Mouse (Mus musculus): Measurements from ENCODE around the gene Sec24a. TPM values are rescaled to one million over a fixed set of nuclear protein-coding genes. Genes with fewer than 3 reads are reported as not detected.
"Not testable (repeated sequence)": the region's sequence is repeated elsewhere in the genome, so short reads cannot be mapped to it uniquely, and the experiment has no call there.

The Sec24a gene
- polyA plus RNA-seq, 1 experiment from 2014 or later, result 15.9 TPM

DNA sequence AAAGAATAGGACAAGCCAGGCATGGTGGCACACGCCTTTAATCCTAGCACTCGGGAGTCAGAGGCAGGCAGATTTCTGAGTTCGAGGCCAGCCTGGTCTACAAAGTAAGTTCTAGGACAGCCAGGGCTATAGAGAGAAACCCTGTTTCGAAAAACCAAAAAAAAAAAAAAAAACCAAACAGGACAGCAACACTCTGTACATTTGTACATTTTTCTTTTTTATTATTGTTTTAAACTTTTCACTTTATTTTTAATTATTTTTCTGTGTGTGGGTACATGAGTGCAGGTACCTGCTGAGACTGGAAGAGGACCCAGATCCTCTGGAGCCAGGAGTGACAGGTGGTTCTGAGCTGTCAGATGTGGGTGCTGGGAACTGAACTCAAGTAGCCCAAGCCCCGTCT lies 88.0 kb downstream of the Sec24a start:
- Histone ChIP-seq H3K4me3 (no peak overlapping the region), H3K27ac (no peak overlapping the region), H3K4me2 (replicated peaks) (no peak overlapping the region), H3K9me3 (no peaks in the 10 kb centered on the region), H3K36me3 (no peaks in the 10 kb centered on the region), H3K4me1 (no peaks in the 10 kb centered on the region), H3K27me3 (replicated peaks) (no peaks in the 10 kb centered on the region), H3K9ac (no peak overlapping the region)
- 73% methylated on average over 5 of the region's 5 CpGs for WGBS
- ATAC-seq (ENCODE audit: low FRiP score, low read depth), result no peak

DNA sequence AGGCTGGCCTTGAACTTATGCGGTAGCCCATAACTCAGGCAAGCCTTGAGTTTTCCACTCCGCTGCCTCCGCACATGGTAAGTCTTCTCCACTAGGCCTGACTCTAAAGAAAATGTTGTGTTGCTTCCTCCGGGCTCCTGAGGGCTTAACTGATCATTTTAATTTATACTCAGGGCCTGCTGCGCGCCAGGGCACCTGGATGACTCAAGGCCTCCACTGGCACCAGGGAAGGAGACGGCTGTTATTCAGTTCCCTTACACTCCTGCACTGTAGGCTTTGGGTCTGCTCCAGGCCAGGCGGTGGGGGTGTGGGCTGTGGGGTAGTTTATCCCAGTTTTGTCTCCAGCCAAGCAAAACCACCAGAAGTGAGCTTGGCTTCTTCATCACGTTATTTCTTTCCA lies 90.1 kb downstream of the Sec24a start:
- H3K9me3 ChIP-seq, result no peaks in the 10 kb centered on the region
- H3K4me3 ChIP-seq, result no peak overlapping the region
- no peaks in the 10 kb centered on the region for H3K4me1 ChIP-seq
- H3K27ac ChIP-seq, result no peak overlapping the region
- no peaks in the 10 kb centered on the region for H3K27me3 ChIP-seq (replicated peaks)
- H3K4me2 ChIP-seq (replicated peaks), result no peak overlapping the region
- no peaks in the 10 kb centered on the region for H3K36me3 ChIP-seq
- WGBS, result 83% methylated on average over 9 of the region's 9 CpGs
- H3K9ac ChIP-seq, result no peak overlapping the region
- ATAC-seq (ENCODE audit: low FRiP score, low read depth), result no peak

DNA sequence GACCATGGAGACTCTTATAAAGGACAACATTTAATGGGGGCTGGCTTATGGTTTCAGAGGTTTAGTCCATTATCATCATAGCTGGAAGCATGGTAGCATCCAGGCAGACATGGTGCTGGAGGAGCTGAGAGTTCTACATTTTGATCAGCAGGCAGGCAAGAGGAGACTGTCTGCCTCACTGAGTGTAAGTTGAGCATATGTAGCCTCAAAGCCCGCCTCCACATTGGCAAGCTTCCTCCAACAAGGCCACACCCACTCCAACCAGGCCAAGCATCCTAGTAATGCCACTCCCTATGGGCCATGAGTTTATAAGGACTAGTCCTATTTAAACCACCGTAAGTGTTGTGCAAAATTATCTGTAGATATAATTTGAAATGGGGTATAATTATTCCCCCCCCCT lies 92.1 kb downstream of the Sec24a start:
- Histone ChIP-seq H3K4me1 (no peaks in the 10 kb centered on the region), H3K4me3 (no peak overlapping the region), H3K36me3 (no peaks in the 10 kb centered on the region), H3K9ac (no peak overlapping the region), H3K9me3 (no peaks in the 10 kb centered on the region), H3K27me3 (replicated peaks) (no peaks in the 10 kb centered on the region), H3K27ac (no peak overlapping the region), H3K4me2 (replicated peaks) (no peak overlapping the region)
- WGBS, result 78% methylated on average over 2 of the region's 2 CpGs
- no peak for ATAC-seq (ENCODE audit: low FRiP score, low read depth)

DNA sequence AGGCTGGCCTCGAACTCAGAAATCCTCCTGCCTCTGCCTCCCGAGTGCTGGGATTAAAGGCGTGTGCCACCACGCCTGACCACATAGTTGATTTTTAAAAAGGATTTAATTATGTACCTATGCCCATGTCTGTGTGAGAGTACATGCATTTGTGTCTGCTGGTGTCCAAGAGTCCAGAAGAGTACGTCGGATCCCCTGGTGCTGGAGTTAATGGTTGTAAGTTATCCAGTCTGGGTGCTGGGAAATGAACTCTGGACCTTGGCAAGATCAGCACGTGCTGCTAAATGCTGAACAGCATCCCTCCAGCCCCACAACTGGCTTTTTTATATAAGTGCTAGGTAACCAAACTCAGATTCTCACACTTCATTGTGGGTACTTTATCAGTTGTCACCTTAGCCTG lies 92.6 kb downstream of the Sec24a start:
- 96% methylated on average over 7 of the region's 7 CpGs for WGBS
- no peak overlapping the region for H3K4me3 ChIP-seq
- H3K27me3 ChIP-seq (replicated peaks), result no peaks in the 10 kb centered on the region
- no peaks in the 10 kb centered on the region for H3K9me3 ChIP-seq
- H3K4me1 ChIP-seq, result no peaks in the 10 kb centered on the region
- H3K9ac ChIP-seq, result no peak overlapping the region
- H3K4me2 ChIP-seq (replicated peaks), result no peak overlapping the region
- no peaks in the 10 kb centered on the region for H3K36me3 ChIP-seq
- no peak overlapping the region for H3K27ac ChIP-seq
- ATAC-seq (ENCODE audit: low FRiP score, low read depth), result no peak

DNA sequence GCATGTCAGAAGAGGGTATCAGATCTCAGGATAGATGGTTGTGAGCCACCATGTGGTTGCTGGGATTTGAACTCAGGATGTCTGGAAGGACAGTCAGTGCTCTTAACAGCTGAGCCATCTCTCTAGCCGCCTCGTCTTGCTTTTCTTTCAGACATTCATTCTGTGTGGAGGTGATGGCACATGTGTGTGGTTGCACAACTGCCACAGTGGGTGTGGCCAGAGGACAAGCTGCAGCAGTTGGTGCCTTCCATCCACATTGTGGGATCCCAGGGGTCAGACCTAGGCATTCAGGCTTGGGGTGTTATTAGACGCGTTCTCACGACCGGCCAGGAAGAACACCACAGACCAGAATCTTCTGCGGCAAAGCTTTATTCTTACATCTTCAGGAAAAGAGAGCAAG lies 98.7 kb downstream of the Sec24a start:
- not testable (repeated sequence) for H3K4me3 ChIP-seq

DNA sequence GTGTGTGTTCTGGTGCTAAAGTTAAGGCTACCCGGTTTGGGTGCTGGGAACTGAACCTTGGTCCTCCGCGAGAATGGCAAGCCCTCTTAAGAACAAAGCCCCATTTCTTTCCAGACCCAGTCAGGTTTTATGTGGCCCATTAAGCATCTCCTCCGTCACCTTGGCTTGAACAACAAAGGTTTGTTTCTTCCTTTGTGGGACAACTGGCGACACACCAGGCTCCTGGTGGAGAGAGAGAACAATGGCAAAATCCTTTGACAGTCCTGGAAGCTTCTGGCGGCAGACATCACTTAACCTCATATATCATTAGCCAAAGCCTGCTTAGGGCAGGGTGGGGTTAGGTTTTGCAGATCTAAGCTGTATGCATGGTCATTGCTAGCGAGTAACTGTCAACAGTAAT lies 100.8 kb downstream of the Sec24a start:
- no peaks in the 10 kb centered on the region for H3K27me3 ChIP-seq (replicated peaks)
- ATAC-seq (ENCODE audit: low FRiP score, low read depth), result no peak
- WGBS, result 64% methylated on average over 7 of the region's 7 CpGs

More for the DNA sequence above, 98.7 kb downstream of the Sec24a start:
- not testable (repeated sequence) for H3K4me1 ChIP-seq; H3K27me3 ChIP-seq (replicated peaks); ATAC-seq (ENCODE audit: low FRiP score, low read depth); H3K9ac ChIP-seq; H3K4me2 ChIP-seq (replicated peaks); H3K9me3 ChIP-seq; H3K36me3 ChIP-seq; H3K27ac ChIP-seq
- 94% methylated on average over 7 of the region's 7 CpGs for WGBS

DNA sequence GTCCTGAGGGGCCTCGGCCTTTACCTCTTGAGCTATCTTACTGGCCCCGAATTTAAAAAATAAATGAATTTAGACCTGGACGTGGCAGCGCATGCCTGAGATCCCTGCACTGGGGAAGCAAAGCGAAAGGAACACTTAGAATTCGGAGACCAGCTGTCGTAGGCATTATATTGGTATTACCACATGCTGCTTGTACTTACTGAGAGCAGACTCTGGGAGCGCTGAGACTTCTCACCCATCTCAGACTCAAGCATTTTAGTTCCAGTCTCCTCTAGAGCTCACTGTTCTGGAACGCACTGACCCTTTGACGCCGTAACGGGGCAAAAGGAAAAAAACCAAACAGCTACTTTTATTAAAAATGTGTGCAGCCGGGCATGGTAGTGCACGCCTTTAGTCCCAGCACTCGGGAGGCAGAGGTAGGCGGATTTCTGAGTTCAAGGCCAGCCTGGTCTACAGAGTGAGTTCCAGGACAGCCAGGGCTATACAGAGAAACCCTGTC lies 101.5 kb downstream of the Sec24a start:
- H3K9ac ChIP-seq, result no peak overlapping the region
- H3K4me2 ChIP-seq (replicated peaks), result no peak overlapping the region
- no peaks in the 10 kb centered on the region for H3K9me3 ChIP-seq
- no peak overlapping the region for H3K27ac ChIP-seq
- H3K4me1 ChIP-seq, result no peaks in the 10 kb centered on the region
- WGBS, result 81% methylated on average over 16 of the region's 16 CpGs
- H3K36me3 ChIP-seq, result no peaks in the 10 kb centered on the region
- H3K4me3 ChIP-seq, result no peak overlapping the region
- no peak for ATAC-seq (ENCODE audit: low FRiP score, low read depth)
- no peaks in the 10 kb centered on the region for H3K27me3 ChIP-seq (replicated peaks)

More for the DNA sequence above, 100.8 kb downstream of the Sec24a start:
- no peaks in the 10 kb centered on the region for H3K4me1 ChIP-seq
- H3K4me3 ChIP-seq, result no peak overlapping the region
- no peak overlapping the region for H3K27ac ChIP-seq
- no peak overlapping the region for H3K4me2 ChIP-seq (replicated peaks)
- no peaks in the 10 kb centered on the region for H3K36me3 ChIP-seq
- no peak overlapping the region for H3K9ac ChIP-seq
- no peaks in the 10 kb centered on the region for H3K9me3 ChIP-seq

DNA sequence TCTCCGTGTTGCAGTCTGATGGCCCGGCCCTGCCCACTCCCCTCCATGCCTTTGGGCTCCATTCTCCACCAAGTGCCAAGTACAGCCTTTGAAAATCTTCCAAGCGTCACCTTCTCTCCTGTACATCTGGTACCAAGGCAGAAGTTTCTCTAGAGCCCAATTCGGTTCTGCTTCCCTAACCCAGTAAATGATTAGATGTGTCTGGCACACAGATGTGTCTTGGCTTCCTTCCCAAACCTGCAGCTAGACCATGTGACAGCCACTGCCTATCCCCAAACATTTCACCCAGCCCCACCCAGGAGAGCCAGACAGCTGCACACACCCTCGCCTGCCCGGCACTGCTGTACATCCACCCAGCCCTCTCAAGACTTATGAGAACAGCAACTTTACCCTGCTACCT lies 104.7 kb downstream of the Sec24a start:
- no peak overlapping the region for H3K4me3 ChIP-seq
- H3K9me3 ChIP-seq, result no peaks in the 10 kb centered on the region
- no peak overlapping the region; the same call in 1 of the 2 replicates for H3K9ac ChIP-seq
- H3K27ac ChIP-seq, result no peak overlapping the region
- H3K4me2 ChIP-seq (replicated peaks), result no peak overlapping the region
- H3K36me3 ChIP-seq, result no peaks in the 10 kb centered on the region
- ATAC-seq (ENCODE audit: low FRiP score, low read depth), result no peak
- WGBS, result 73% methylated on average over 6 of the region's 6 CpGs
- no peaks in the 10 kb centered on the region for H3K4me1 ChIP-seq
- H3K27me3 ChIP-seq (replicated peaks), result no peaks in the 10 kb centered on the region

DNA sequence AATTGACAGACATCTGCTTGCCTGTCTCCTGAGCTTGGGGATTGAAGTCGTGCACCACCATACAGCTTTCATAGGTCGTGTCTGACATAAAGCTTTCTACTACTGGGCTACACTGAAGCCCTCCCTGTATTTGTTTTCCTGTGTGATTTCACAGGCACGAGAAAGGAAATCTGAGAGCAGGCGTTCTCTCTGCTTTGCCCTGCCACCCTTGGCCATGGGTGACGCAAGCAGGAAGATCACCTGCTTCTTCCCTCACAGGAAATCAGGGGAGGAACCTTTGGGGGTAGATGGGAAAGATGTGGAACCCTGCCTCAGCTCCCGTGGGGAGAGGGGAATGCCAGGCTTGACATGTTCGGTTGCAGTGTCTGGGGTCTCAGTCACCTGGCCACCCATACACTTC lies 105.1 kb downstream of the Sec24a start:
- Histone ChIP-seq H3K36me3 (no peaks in the 10 kb centered on the region), H3K27me3 (replicated peaks) (no peaks in the 10 kb centered on the region), H3K4me3 (no peak overlapping the region), H3K4me2 (replicated peaks) (no peak overlapping the region), H3K4me1 (no peaks in the 10 kb centered on the region), H3K27ac (no peak overlapping the region), H3K9me3 (no peaks in the 10 kb centered on the region), H3K9ac (no peak overlapping the region; the same call in 1 of the 2 replicates)
- ATAC-seq (ENCODE audit: low FRiP score, low read depth), result no peak
- 67% methylated on average over 7 of the region's 7 CpGs for WGBS

DNA sequence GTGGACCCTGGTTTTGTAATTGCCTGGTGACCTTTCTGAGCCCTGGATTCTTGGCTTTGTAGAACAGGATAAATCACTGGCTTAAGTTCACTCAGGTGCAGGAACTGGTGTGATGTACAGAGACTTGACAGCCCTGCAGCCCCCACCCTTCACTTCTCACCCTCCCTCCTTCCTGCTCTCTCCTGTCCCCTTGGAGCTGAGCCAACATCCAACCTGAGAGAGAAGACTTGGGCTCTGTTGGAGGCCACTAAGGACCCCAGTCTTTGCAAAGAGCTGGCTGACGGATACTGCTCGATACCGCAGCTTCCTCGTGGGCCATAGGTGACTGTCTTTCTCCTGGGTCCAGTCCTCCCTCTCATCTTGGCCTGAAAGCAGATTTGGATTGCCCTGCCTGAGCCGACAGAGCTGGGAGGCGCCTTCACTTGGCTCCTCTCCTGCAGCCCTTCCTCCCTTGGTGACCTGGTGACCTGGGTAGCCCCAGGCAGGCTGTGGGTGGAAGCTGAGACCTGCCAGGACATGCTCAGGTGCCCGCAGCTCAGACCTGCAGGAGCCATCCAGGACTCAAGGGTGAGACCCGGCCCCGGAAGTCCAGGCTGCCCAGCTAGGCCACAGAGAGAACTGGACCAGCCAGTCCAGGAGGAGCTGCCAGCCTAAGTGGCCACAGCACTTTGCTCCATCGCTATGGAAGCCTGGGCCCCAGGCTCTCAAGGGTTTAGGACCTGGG lies 106.5 kb downstream of the Sec24a start:
- no peak overlapping the region for H3K4me2 ChIP-seq (replicated peaks)
- 87% methylated on average over 10 of the region's 10 CpGs for WGBS
- no peak overlapping the region for H3K9ac ChIP-seq
- H3K27me3 ChIP-seq (replicated peaks), result no peaks in the 10 kb centered on the region
- no peak overlapping the region for H3K27ac ChIP-seq
- H3K4me3 ChIP-seq, result no peak overlapping the region
- no peaks in the 10 kb centered on the region for H3K9me3 ChIP-seq
- no peaks in the 10 kb centered on the region for H3K36me3 ChIP-seq
- no peaks in the 10 kb centered on the region for H3K4me1 ChIP-seq
- ATAC-seq (ENCODE audit: low FRiP score, low read depth), result no peak

DNA sequence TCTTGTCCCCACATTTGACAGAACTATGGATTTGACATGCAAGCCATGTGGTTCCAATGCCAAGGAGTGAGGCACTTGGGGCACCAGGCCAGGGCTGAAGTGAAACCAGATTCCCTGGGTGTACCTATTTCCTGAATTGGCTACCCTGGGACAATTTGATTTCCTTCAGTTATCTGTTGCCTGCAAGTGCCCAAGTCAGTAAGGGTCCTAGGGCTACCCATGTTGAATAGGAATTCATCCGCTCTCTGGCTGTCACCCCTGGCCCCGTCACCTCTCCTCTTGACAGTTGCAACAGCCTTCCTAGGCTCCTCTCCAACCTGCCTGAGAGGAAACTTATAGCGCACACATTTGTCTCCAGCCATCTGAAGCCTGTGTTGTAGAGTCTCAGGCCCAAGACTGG lies 108.5 kb downstream of the Sec24a start:
- no peak for ATAC-seq (ENCODE audit: low FRiP score, low read depth)

DNA sequence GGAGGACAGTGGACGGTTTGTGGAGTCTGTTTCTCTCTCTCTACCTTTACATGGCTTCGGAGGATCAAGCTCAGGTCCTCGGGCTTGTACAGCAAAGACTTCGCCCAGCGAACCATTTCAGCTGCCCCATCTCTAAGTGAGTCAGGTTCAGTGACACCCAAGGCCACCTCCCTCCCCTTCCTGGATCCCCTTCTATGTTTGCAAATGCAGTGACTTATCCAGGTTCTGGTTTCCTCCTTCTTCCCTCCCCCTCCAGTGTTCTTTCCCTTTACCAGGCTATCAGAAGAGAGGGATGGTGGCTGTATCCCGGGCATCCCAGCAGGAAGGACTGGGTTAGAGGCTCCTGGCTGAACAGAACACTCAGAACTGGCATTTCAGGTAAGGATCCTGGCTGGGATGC lies 109.7 kb downstream of the Sec24a start:
- Histone ChIP-seq H3K9ac (no peak overlapping the region), H3K9me3 (no peaks in the 10 kb centered on the region), H3K4me1 (peaks cover 21% of the 10 kb centered on the region), H3K4me2 (replicated peaks) (no peak overlapping the region), H3K27ac (no peak overlapping the region), H3K4me3 (no peak overlapping the region), H3K27me3 (replicated peaks) (peaks cover 24% of the 10 kb centered on the region), H3K36me3 (no peaks in the 10 kb centered on the region)
- WGBS, result 92% methylated on average over 6 of the region's 6 CpGs
- ATAC-seq (ENCODE audit: low FRiP score, low read depth), result no peak

More for the DNA sequence above, 108.5 kb downstream of the Sec24a start:
- Histone ChIP-seq H3K36me3 (no peaks in the 10 kb centered on the region), H3K9ac (no peak overlapping the region), H3K27ac (no peak overlapping the region), H3K4me2 (replicated peaks) (no peak overlapping the region), H3K9me3 (no peaks in the 10 kb centered on the region), H3K27me3 (replicated peaks) (peaks cover 15% of the 10 kb centered on the region), H3K4me1 (peaks cover 9% of the 10 kb centered on the region), H3K4me3 (no peak overlapping the region)
- WGBS, result 91% methylated on average over 3 of the region's 3 CpGs

DNA sequence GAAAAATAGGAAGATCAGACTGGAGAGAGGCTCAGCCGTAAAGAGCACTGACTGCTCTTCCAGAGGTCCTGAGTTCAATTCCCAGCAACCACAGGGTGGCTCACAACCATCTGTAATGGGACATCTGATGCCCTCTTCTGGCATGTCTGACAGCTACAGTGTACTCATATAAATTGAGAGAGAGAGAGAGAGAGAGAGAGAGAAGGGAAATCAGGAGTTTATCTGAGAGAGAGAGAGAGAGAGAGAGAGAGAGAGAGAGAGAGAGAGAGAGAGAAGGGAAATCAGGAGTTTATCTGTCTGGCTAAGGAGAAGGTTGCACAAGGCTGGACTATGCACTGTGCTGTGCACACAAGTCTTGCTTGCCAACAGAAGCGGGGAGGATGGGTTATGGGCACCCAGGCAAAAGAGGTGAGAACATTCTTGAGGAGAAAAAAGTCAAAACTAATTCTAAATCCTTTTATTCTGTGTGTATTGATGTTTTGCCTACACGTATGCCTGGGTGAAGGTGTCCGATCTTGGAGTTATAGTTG lies 110.5 kb downstream of the Sec24a start:
- Histone ChIP-seq H3K27ac (no peak overlapping the region), H3K4me2 (replicated peaks) (no peak overlapping the region), H3K27me3 (replicated peaks) (peaks cover 24% of the 10 kb centered on the region), H3K9ac (no peak overlapping the region), H3K9me3 (no peaks in the 10 kb centered on the region), H3K4me1 (peaks cover 28% of the 10 kb centered on the region), H3K36me3 (no peaks in the 10 kb centered on the region), H3K4me3 (no peak overlapping the region)
- no peak for ATAC-seq (ENCODE audit: low FRiP score, low read depth)
- 94% methylated on average over 4 of the region's 4 CpGs for WGBS
